ENCODE assay signal across 29 mouse cellular contexts in genomic region chr13:36081591-36081990, GRCm38 (mm10). TPM values are rescaled to one million over a fixed set of nuclear protein-coding genes. Genes with fewer than 3 reads are reported as not detected.
A peak's percentile ranks its signal among the peaks of the same experiment; 100 is the strongest.
DNase-seq lines count a peak whose midpoint lies in the region; ATAC-seq and TF ChIP-seq lines count a peak whose summit lies in the region.
"Had no signal": no experiment of that assay in that cellular context is flagged by ENCODE, and none has a peak within 500 bp of the region (broad histone marks: within the 10 kb centered on the region; RNA-seq: fewer than 3 reads in every experiment).

No protein-coding gene starts in this region.

- H3K27ac ChIP-seq in embryonic fibroblast, embryonic 13.5 days (ENCODE audit: insufficient read depth, low read length): peak overlapping the region; percentile 60
- H3K27ac ChIP-seq: embryonic facial prominence, embryonic 10.5 days; embryonic facial prominence, embryonic 13.5 days; gastrocnemius, adult 2 months; heart, embryonic 15.5 days; hindbrain, embryonic 10.5 days; hindbrain, embryonic 13.5 days; intestine, embryonic 15.5 days had no signal

- no peak for ATAC-seq in granulocyte monocyte progenitor cell, adult 5-6 weeks (replicated peaks; ENCODE audit: poor library complexity, severe bottlenecking)
- ATAC-seq: forebrain, embryonic 14.5 days; forebrain, postnatal 0 days; hindbrain, embryonic 16.5 days; intestine, embryonic 15.5 days had no signal

- H3K4me3 ChIP-seq in embryonic fibroblast, embryonic 13.5 days (ENCODE audit: insufficient read depth, low read length): no peak overlapping the region
- H3K4me3 ChIP-seq: embryonic facial prominence, embryonic 10.5 days; embryonic facial prominence, embryonic 13.5 days; gastrocnemius, adult 2 months; heart, embryonic 12.5 days; heart, embryonic 15.5 days; hindbrain, embryonic 10.5 days; hindbrain, embryonic 13.5 days; intestine, embryonic 15.5 days had no signal

- peak; percentile 50 for DNase-seq in adrenal gland, adult 2 months
- DNase-seq in adrenal gland, adult 8-10 months: no peak
- peak; percentile 25 for DNase-seq in lung, postnatal 36 days
- no peak for DNase-seq in lung, postnatal 10 days
- no peak for DNase-seq in thymus, postnatal 14 days
- DNase-seq: adrenal gland, postnatal 10 days; B cell, adult 2 months; cerebellum, adult 11-12 months; cerebellum, adult 8-10 months; cerebellum, postnatal 10 days; cerebellum, postnatal 36 days; embryo, embryonic 11 days; forebrain, postnatal 0 days; gastrocnemius, adult 2 months; gastrocnemius, postnatal 14 days; heart, adult 18-20 months; heart, postnatal 10 days; heart, postnatal 36 days had no signal

- peaks cover 10% of the 10 kb centered on the region for H3K4me1 ChIP-seq in embryonic fibroblast, embryonic 13.5 days (ENCODE audit: control insufficient read depth, insufficient read depth, low read length)
- H3K4me1 ChIP-seq: embryonic facial prominence, embryonic 10.5 days; embryonic facial prominence, embryonic 13.5 days; hindbrain, embryonic 10.5 days; hindbrain, embryonic 13.5 days; intestine, embryonic 15.5 days had no signal

- TF ChIP-seq CTCF in embryonic fibroblast, embryonic 13.5 days (IDR thresholded peaks at IDR 0.05; ENCODE audit: borderline replicate concordance, insufficient read depth, low read length): no peak

- no peak for TF ChIP-seq POLR2A in embryonic fibroblast, embryonic 13.5 days (IDR thresholded peaks at IDR 0.05; ENCODE audit: low read depth, low read length)

RNA-seq across cellular contexts. Expression of gene Fars2, which starts 35.6 kb away (rescaled TPM):
- 100 to 1,000 TPM in 1 of 2 experiments, 10 to 100 TPM in 1; 87.8 to 121 TPM for total RNA-seq in adrenal gland, adult 2 months (2021)
- 61.9 and 73.5 TPM in 2 replicates for polyA plus RNA-seq in adrenal gland, adult 2 months (2012; rRNA removed)
- total RNA-seq in adrenal gland, adult 8-10 months (2022): 100 to 1,000 TPM in 1 of 4 experiments, 10 to 100 TPM in 3; 91.5 to 101 (median 98.0) TPM
- 14.0 and 16.0 TPM in 2 replicates for polyA plus RNA-seq in embryonic fibroblast, embryonic 13.5 days (2011; ENCODE audit: insufficient read length, low read depth, missing spikeins)
- 35.2 and 40.0 TPM in 2 replicates for total RNA-seq in granulocyte monocyte progenitor cell, adult 5-6 weeks (2014; fragmentation: Nextera tagmentation)
- 57.4 and 64.2 TPM in 2 replicates for total RNA-seq in granulocyte monocyte progenitor cell, adult 5-6 weeks (2017)

RNA-seq across cellular contexts. Expression of gene Lyrm4, which starts 35.7 kb away (rescaled TPM):
- 10 to 100 TPM; 21.0 to 27.3 TPM for total RNA-seq in adrenal gland, adult 2 months (2021)
- polyA plus RNA-seq in adrenal gland, adult 2 months (2012; rRNA removed): 12.2 and 13.3 TPM in 2 replicates
- 10 to 100 TPM; 18.8 to 26.5 (median 21.6) TPM for total RNA-seq in adrenal gland, adult 8-10 months (2022)
- 7.0 and 8.2 TPM in 2 replicates for polyA plus RNA-seq in embryonic fibroblast, embryonic 13.5 days (2011; ENCODE audit: insufficient read length, low read depth, missing spikeins)
- total RNA-seq in granulocyte monocyte progenitor cell, adult 5-6 weeks (2014; fragmentation: Nextera tagmentation): 5.1 and 8.1 TPM in 2 replicates
- 10.8 and 13.7 TPM in 2 replicates for total RNA-seq in granulocyte monocyte progenitor cell, adult 5-6 weeks (2017)

Comparison
In these comparisons a context has a peak if more than half of its experiments do, and no peak if none do; other contexts are left out.
1. DNase-seq: peak in adrenal gland, adult 2 months (single experiment) and lung, postnatal 36 days (single experiment); none in adrenal gland, adult 8-10 months (single experiment), lung, postnatal 10 days (single experiment) and thymus, postnatal 14 days (single experiment).